Comparison of ENCODE assay signal across 23 mouse cellular contexts in the genomic region with DNA sequence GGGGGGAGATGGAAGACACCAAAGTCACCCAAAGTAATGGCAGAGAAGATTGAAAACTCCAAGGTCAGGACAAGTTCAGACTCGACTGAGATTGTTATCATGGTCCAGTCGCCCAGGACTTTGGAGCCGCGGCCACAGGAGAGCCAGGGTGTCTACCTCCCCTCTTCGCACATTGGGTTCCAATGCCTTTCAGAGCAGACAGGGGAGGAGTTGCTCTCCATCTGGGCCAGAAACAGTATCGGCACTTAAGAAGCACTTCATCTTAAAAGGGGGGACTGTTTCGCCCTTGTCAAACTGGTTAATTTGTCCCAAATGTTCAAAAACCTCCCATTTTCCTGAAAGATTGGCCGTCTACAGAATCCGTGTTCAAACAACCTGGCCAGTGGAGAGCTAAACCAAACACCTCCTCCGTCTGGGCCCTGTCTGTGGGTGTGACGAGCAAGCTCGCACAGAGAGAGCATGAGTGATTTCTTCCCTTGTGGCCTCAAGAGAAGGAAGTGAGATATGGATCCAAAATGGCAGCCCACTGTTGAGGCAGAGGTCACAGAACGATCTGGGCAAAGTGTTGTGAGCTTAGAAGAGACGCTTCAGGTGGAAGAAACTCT.
"Had no signal": no experiment of that assay in that cellular context is flagged by ENCODE, and none has a peak within 500 bp of the region (broad histone marks: within the 10 kb centered on the region; RNA-seq: fewer than 3 reads in every experiment).

No protein-coding gene starts in this region.

- H3K27me3 ChIP-seq: heart, embryonic 12.5 days; hindbrain, embryonic 13.5 days; hindbrain, embryonic 15.5 days; kidney, embryonic 15.5 days; limb, embryonic 13.5 days; limb, embryonic 15.5 days had no signal

- H3K27ac ChIP-seq: heart, embryonic 10.5 days; hindbrain, embryonic 13.5 days; hindbrain, embryonic 15.5 days; hindbrain, postnatal 0 days; kidney, postnatal 0 days; limb, embryonic 13.5 days; limb, embryonic 15.5 days had no signal

- H3K9me3 ChIP-seq: heart, embryonic 10.5 days; heart, embryonic 12.5 days; hindbrain, embryonic 13.5 days; hindbrain, embryonic 15.5 days; kidney, embryonic 15.5 days; limb, embryonic 13.5 days; limb, embryonic 15.5 days had no signal

- ATAC-seq: hindbrain, postnatal 0 days; intestine, embryonic 16.5 days had no signal

- H3K4me1 ChIP-seq: heart, embryonic 10.5 days; heart, embryonic 12.5 days; hindbrain, embryonic 13.5 days; hindbrain, embryonic 15.5 days; limb, embryonic 15.5 days had no signal

- H3K36me3 ChIP-seq: heart, embryonic 10.5 days; heart, embryonic 12.5 days; hindbrain, embryonic 13.5 days; hindbrain, embryonic 15.5 days; kidney, embryonic 15.5 days; limb, embryonic 13.5 days; limb, embryonic 15.5 days had no signal

- DNase-seq: gastrocnemius, postnatal 14 days; gastrocnemius, postnatal 36 days; heart, adult 18-20 months; heart, postnatal 10 days; heart, postnatal 36 days; kidney, adult 11 months; kidney, adult 2 months; kidney, adult 9 months; kidney, postnatal 14 days; kidney, postnatal 36 days; layer of hippocampus, adult 9-11 months; layer of hippocampus, postnatal 36 days; left cerebral cortex, postnatal 4 days had no signal

- H3K9ac ChIP-seq: heart, embryonic 12.5 days; hindbrain, embryonic 13.5 days; hindbrain, embryonic 15.5 days; kidney, embryonic 15.5 days; limb, embryonic 13.5 days; limb, embryonic 15.5 days had no signal

- H3K4me3 ChIP-seq: heart, embryonic 10.5 days; heart, embryonic 12.5 days; hindbrain, embryonic 13.5 days; hindbrain, embryonic 15.5 days; kidney, embryonic 15.5 days; limb, embryonic 13.5 days; limb, embryonic 15.5 days had no signal

- H3K4me2 ChIP-seq: heart, embryonic 12.5 days; hindbrain, embryonic 13.5 days; hindbrain, embryonic 15.5 days; kidney, embryonic 15.5 days; limb, embryonic 13.5 days; limb, embryonic 15.5 days had no signal
